Mouse (Mus musculus): ENCODE data around the gene Nova1.

- TF ChIP-seq POLR2A (IDR thresholded peaks at IDR 0.05; ENCODE audit: low read depth, low read length) (no peak), CTCF (IDR thresholded peaks at IDR 0.05; ENCODE audit: extremely low read depth, insufficient read depth, insufficient read length, insufficient replicate concordance) (no peak)
Observed at GRCm38 (mm10) chr12:46817211-46817803, 1.4 kb downstream of the Nova1 start.
